Mouse (Mus musculus) limb, embryonic 11.5 days (tissue): Measurements from ENCODE around the gene Tnrc6b. TPM values are rescaled to one million over a fixed set of nuclear protein-coding genes. Genes with fewer than 3 reads are reported as not detected.

Experiments
- ATAC-seq: fragments of 200-750 bp; cut with Nextera tagmentation; 2 replicates; pipeline ENCODE4 v1.8.0; 2017; ENCODE audit warnings: low read depth; ENCODE audit not compliant: insufficient number of reproducible peaks, low FRiP score, low TSS enrichment
- DNase-seq: peaks from one replicate; pipeline ENCODE4 v3.0.0-alpha.2; 2015; ENCODE audit warnings: low spot score
- H3K27ac ChIP-seq: fragments of 300-500 bp; sonication (generic); replicated peaks from 2 replicates; pipeline ENCODE4 v1.5.1; 2014; ENCODE audit warnings: low read depth, mild to moderate bottlenecking, low read length
- H3K27me3 ChIP-seq: fragments of 300-500 bp; sonication (generic); 2 replicates; pipeline ENCODE4 v1.6.1; 2014; ENCODE audit warnings: mild to moderate bottlenecking, low read length, mixed read lengths; ENCODE audit not compliant: control insufficient read depth, insufficient read depth
- H3K36me3 ChIP-seq: fragments of 300-500 bp; sonication (generic); 2 replicates; pipeline ENCODE4 v1.6.1; 2014; ENCODE audit warnings: mild to moderate bottlenecking, low read length, moderate library complexity, mixed read lengths; ENCODE audit not compliant: control insufficient read depth, insufficient read depth
- H3K4me1 ChIP-seq: fragments of 300-500 bp; sonication (generic); 2 replicates; pipeline ENCODE4 v1.6.1; 2014; ENCODE audit warnings: low read length, mixed read lengths; ENCODE audit not compliant: control insufficient read depth, insufficient read depth
- H3K4me2 ChIP-seq: fragments of 300-500 bp; sonication (generic); 2 replicates; pipeline ENCODE4 v1.6.1; 2014; ENCODE audit warnings: low read depth, mild to moderate bottlenecking, moderate library complexity; ENCODE audit not compliant: severe bottlenecking
- H3K4me3 ChIP-seq: fragments of 300-500 bp; sonication (generic); 2 replicates; pipeline ENCODE4 v1.5.1; 2014; ENCODE audit warnings: low read depth, low read length
- H3K9ac ChIP-seq: fragments of 300-500 bp; sonication (generic); 2 replicates; pipeline ENCODE4 v1.6.1; 2014; ENCODE audit warnings: mild to moderate bottlenecking, low read length
- H3K9me3 ChIP-seq: fragments of 300-500 bp; sonication (generic); 2 replicates; pipeline ENCODE4 v1.6.1; 2016; ENCODE audit warnings: low read length; ENCODE audit not compliant: control insufficient read depth
- WGBS: fragments of 180-500 bp; shearing (Covaris S2); extraction: QIAGEN DNeasy Blood & Tissue Kit; methylation state at CpG from one replicate; pipeline ENCODE4 v1.1.7; 2014; 5-methylcytosine and 5-hydroxymethylcytosine counted together
- polyA plus RNA-seq: library from polyadenylated mRNA; unstranded; fragments of >200 nt; fragmentation: Nextera tagmentation; extraction: Ambion mirVana; gene quantifications from 2 replicates; pipeline ENCODE4 v1.2.1, GENCODE M21; 2014

Tnrc6b gene
- polyA plus RNA-seq, 1 experiment from 2014 or later: 15.4 TPM

DNA sequence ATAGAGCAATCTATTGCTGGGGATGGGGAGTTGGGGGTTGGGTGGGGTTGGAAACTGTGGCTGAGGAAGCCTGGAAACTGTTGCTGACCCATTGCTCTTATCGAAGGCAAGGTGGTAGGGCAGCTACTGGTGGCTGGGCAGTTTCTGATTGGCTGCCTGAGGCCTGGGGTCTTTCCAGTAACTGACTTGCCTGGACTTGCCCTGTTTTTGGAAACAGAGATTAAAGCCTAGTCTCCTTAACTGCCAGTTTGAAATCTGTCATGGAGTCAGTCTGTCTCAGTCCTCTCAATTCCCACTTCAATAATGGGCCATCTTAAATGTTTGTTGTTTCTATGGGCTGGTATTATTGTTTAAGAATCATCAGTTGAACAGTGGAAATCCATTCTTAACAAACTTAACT lies 63.6 kb downstream of the Tnrc6b start:
- Histone ChIP-seq H3K27me3 (no peaks in the 10 kb centered on the region), H3K4me2 (no peak overlapping the region), H3K9ac (no peak overlapping the region), H3K4me1 (no peaks in the 10 kb centered on the region), H3K36me3 (no peaks in the 10 kb centered on the region), H3K9me3 (no peaks in the 10 kb centered on the region), H3K27ac (no peak overlapping the region), H3K4me3 (no peak overlapping the region)
- DNase-seq (no peak), ATAC-seq (no peak)
- WGBS: 96% methylated on average over 1 of the region's 1 CpGs

DNA sequence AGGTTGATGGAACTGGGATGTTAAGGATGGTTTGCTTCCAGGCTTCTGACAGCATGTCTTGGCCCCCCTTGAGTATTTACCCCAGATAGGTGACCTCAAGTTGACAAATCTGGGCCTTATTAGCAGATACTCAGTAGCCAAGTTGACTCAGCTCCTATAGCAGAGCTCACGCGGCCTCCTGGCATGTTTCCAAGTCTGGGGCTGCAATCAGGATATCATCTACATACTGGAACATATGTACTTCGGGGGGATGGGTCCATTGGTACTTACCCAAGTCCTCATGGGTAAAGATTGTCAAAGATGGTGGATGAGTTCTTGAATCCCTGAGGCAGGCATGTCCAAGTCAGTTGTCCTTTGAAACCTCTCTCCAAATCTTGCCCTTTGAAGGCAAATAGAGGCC lies 67.9 kb downstream of the Tnrc6b start:
- Histone ChIP-seq H3K9ac (no peak overlapping the region), H3K9me3 (no peaks in the 10 kb centered on the region), H3K27ac (no peak overlapping the region), H3K4me1 (no peaks in the 10 kb centered on the region), H3K4me2 (no peak overlapping the region), H3K4me3 (no peak overlapping the region), H3K27me3 (no peaks in the 10 kb centered on the region), H3K36me3 (no peaks in the 10 kb centered on the region)
- 87% methylated on average over 3 of the region's 3 CpGs for WGBS
- DNase-seq (no peak), ATAC-seq (no peak)

DNA sequence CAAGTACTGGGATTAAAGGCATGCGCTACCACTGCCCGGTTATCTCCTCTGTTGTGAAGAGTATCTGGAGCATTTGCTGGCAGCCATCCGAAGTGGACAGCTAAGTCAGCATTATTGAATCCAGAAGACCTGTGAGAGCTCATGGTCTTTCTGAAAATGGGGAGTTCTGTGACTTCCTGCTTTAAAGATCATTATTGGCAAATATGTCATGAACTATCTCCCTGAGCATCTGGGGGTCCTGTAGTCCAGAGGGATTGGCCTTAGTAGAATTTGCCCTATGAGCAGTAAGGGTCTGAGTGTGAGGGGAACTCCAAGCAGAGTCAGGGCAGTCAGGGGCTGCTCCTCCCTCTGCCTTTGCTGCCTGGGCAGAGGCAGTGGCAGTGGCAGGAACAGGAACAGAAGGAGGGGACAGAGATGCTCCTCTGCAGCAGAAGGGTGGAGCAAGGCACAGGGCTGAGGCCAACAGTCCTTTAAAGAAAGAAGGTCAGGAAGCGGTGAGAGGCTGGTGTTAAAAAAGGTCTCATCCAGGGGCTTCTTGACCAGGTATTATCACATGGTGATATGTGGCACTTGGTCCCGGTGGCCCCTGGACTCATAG lies 69.1 kb downstream of the Tnrc6b start:
- Histone ChIP-seq H3K4me2 (no peak overlapping the region), H3K4me3 (no peak overlapping the region), H3K9me3 (no peaks in the 10 kb centered on the region), H3K9ac (no peak overlapping the region), H3K27me3 (no peaks in the 10 kb centered on the region), H3K27ac (no peak overlapping the region), H3K4me1 (no peaks in the 10 kb centered on the region), H3K36me3 (no peaks in the 10 kb centered on the region)
- DNase-seq: no peak
- ATAC-seq: no peak
- 90% methylated on average over 5 of the region's 5 CpGs for WGBS

DNA sequence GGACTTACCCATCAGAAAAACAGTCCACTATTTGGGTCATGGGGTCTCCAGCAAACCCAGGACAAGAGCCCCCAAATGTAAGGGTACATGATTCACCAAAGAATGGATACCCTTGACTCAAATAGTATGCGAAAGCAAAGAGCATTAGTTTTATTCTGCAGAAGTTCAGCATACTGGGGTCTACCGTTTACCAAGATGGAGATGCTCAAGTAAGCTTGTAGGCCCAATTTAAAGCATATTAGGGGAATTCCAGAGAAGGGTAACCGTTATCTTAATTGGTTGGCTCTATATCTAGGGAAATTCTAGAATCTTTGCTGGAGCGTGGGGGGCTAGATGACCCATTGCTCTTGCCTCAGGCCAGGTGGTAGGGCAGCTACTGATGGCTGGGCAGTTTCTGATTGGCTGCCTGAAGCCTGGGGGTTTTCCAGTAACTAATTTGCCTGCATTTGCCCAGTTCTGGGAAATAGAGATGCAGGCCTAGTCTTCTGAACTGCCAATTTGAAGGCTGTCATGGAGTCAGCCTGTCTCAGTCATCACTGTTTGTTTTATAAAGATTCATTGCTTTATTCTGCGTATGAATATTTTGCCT lies 70.2 kb downstream of the Tnrc6b start:
- H3K4me2 ChIP-seq: no peak overlapping the region
- H3K27ac ChIP-seq: no peak overlapping the region
- no peak overlapping the region for H3K9ac ChIP-seq
- no peak for DNase-seq
- H3K4me1 ChIP-seq: no peaks in the 10 kb centered on the region
- 85% methylated on average over 5 of the region's 5 CpGs for WGBS
- no peaks in the 10 kb centered on the region for H3K36me3 ChIP-seq
- no peak overlapping the region for H3K4me3 ChIP-seq
- no peak for ATAC-seq
- H3K9me3 ChIP-seq: no peaks in the 10 kb centered on the region
- no peaks in the 10 kb centered on the region for H3K27me3 ChIP-seq

DNA sequence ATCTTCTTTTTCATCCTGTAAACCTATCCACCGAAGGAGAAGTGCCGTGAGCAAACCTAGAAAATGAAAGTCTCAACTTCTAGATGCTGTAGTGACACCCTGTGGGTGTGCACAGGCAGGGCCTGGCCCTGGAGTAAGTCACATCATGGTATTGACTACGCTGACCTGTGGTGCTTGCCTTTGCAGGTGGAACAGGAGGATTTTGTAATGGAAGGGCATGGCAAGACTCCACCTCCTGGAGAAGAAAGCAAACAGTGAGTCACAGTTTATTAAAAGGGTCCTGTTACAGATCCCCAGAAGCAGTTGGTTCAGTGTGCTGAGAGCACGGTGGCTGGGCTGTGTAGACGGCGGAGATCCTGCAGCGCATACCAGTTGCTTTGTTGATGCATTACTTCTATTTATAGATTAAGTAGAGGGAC lies 73.4 kb downstream of the Tnrc6b start:
- 55% methylated on average over 7 of the region's 7 CpGs for WGBS
- ATAC-seq: no peak

DNA sequence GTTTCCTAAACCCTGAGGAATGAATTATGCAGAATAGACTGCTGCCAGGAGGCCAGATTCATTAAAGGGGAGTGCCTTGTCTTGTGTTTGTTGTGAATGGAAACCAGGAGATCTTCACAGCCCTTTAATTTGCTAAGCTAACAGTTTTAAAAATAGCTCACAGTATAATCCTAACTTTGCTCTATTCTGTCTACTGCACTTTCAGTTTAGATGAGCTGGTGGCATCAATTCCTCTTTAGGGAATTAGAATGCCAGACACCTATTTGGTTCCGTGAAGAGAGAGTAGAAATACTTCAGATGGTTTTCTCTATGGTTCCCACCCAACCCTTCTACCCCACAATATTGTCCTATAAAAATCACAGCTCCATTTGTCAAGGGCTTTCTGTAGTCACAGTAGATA lies 74.6 kb downstream of the Tnrc6b start:
- no peak overlapping the region for H3K4me2 ChIP-seq
- H3K4me3 ChIP-seq: no peak overlapping the region
- WGBS: 84% methylated on average over 1 of the region's 1 CpGs
- no peaks in the 10 kb centered on the region for H3K4me1 ChIP-seq
- no peak overlapping the region for H3K9ac ChIP-seq
- DNase-seq (no peak), ATAC-seq (no peak)
- no peaks in the 10 kb centered on the region for H3K36me3 ChIP-seq
- H3K27me3 ChIP-seq: no peaks in the 10 kb centered on the region
- H3K9me3 ChIP-seq: no peaks in the 10 kb centered on the region
- no peak overlapping the region for H3K27ac ChIP-seq

More for the DNA sequence above, 73.4 kb downstream of the Tnrc6b start:
- no peak overlapping the region for H3K27ac ChIP-seq
- H3K4me1 ChIP-seq: no peaks in the 10 kb centered on the region
- H3K9ac ChIP-seq: no peak overlapping the region
- H3K4me3 ChIP-seq: no peak overlapping the region
- H3K4me2 ChIP-seq: no peak overlapping the region
- no peak for DNase-seq
- no peaks in the 10 kb centered on the region for H3K27me3 ChIP-seq
- no peaks in the 10 kb centered on the region for H3K9me3 ChIP-seq
- no peaks in the 10 kb centered on the region for H3K36me3 ChIP-seq

DNA sequence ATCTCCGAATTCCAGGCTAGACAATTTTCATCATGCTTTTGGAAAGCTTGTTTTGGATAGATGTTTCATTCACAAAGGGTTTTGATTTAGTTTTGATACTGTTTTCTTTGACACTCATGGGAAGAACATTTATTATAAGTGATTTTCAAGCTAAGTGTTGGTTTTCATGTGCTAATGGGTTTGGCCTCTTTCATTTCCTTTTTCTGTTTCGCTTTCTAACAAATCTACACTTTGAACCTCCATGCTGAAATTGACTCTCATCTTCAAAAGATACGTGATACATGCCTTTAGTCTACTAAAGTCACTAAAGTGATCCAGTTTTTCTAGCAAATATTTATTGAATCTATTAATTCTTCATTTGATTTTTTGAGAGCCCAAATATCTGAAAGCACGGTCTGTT lies 76.6 kb downstream of the Tnrc6b start:
- Histone ChIP-seq H3K27ac (no peak overlapping the region), H3K4me2 (no peak overlapping the region), H3K9ac (no peak overlapping the region), H3K4me3 (no peak overlapping the region), H3K9me3 (no peaks in the 10 kb centered on the region), H3K36me3 (no peaks in the 10 kb centered on the region), H3K4me1 (no peaks in the 10 kb centered on the region), H3K27me3 (no peaks in the 10 kb centered on the region)
- DNase-seq (no peak), ATAC-seq (no peak)
- 93% methylated on average over 4 of the region's 4 CpGs for WGBS

DNA sequence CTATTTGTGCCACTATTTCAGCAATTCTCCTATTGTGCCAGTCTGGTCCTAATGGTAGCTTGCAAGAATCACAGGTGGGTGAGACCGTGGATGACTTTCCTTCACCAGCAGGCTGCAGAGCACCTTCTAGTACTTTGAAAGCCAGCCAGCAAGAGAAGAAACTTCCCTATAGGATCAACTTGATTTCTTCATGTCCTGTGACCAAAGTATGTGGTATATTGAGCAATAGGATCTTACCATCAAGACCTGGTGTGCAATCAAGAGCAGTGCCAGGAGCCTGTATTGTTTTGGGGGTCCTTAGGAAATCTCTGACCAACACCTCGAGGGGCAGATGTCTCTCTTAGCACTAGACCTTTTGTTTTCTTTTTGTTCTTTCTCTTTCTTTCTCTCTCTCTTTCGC lies 81.4 kb downstream of the Tnrc6b start:
- no peaks in the 10 kb centered on the region for H3K36me3 ChIP-seq
- no peaks in the 10 kb centered on the region for H3K27me3 ChIP-seq
- H3K4me3 ChIP-seq: no peak overlapping the region
- H3K27ac ChIP-seq: no peak overlapping the region
- no peaks in the 10 kb centered on the region for H3K9me3 ChIP-seq
- DNase-seq (no peak), ATAC-seq (no peak)
- H3K9ac ChIP-seq: no peak overlapping the region
- H3K4me1 ChIP-seq: peaks cover under 1% of the 10 kb centered on the region; the same call in 1 of the 2 replicates
- H3K4me2 ChIP-seq: no peak overlapping the region
- WGBS: 83% methylated on average over 3 of the region's 3 CpGs

DNA sequence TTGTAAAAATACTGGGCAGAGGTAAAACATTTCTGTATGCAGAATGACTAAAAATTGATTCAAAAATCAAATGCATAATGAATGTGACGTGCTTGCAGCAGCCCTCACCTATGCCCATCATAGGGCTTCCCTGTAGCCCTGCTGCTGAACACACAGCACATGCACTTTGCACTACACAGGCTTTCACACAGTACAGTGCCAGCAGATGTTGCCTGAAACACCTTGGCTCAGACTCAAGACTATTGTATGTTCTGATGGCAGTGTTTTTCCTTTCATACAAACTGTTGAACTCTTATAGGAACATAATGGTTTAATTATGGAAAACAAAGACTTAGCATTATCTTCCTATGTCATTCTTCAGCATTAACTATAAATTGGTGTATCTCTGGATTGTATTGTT lies 84.0 kb downstream of the Tnrc6b start:
- H3K9me3 ChIP-seq: no peaks in the 10 kb centered on the region
- H3K27me3 ChIP-seq: no peaks in the 10 kb centered on the region
- H3K27ac ChIP-seq: no peak overlapping the region
- H3K4me2 ChIP-seq: no peak overlapping the region
- 94% methylated on average over 1 of the region's 1 CpGs for WGBS
- DNase-seq (no peak), ATAC-seq (no peak)
- no peak overlapping the region for H3K9ac ChIP-seq
- H3K4me3 ChIP-seq: no peak overlapping the region
- H3K4me1 ChIP-seq: peaks cover 3% of the 10 kb centered on the region; the same call in 1 of the 2 replicates
- H3K36me3 ChIP-seq: no peaks in the 10 kb centered on the region
